Mouse (Mus musculus) stomach, embryonic 14.5 days (tissue): ENCODE data around the gene Iqcn. TPM values are rescaled to one million over a fixed set of nuclear protein-coding genes. Genes with fewer than 3 reads are reported as not detected.

Source experiments
- ATAC-seq: fragments of 200-750 bp; cut with Nextera tagmentation; 2 replicates; pipeline ENCODE4 v1.8.0; 2017; ENCODE audit warnings: low read depth, moderate TSS enrichment; ENCODE audit not compliant: insufficient number of reproducible peaks, insufficient read depth, low FRiP score
- H3K27ac ChIP-seq: fragments of 300-500 bp; sonication (generic); 2 replicates; pipeline ENCODE4 v1.5.1; 2014; ENCODE audit warnings: mild to moderate bottlenecking, low read length, moderate library complexity, mixed read lengths
- H3K27me3 ChIP-seq: fragments of 300-500 bp; sonication (generic); 2 replicates; pipeline ENCODE4 v1.6.1; 2014; ENCODE audit warnings: low read length, control low read depth, mixed read lengths; ENCODE audit not compliant: control insufficient read depth, insufficient read depth
- H3K36me3 ChIP-seq: fragments of 300-500 bp; sonication (generic); 2 replicates; pipeline ENCODE4 v1.6.1; 2014; ENCODE audit warnings: mild to moderate bottlenecking, control low read depth, low read length, moderate library complexity, mixed read lengths; ENCODE audit not compliant: control insufficient read depth, insufficient read depth
- H3K4me1 ChIP-seq: fragments of 300-500 bp; sonication (generic); 2 replicates; pipeline ENCODE4 v1.6.1; 2014; ENCODE audit warnings: low read length, control low read depth, mixed read lengths; ENCODE audit not compliant: control insufficient read depth, insufficient read depth
- H3K4me2 ChIP-seq: fragments of 300-500 bp; sonication (generic); replicated peaks from 2 replicates; pipeline ENCODE4 v1.6.1; 2014; ENCODE audit warnings: low read depth, low read length, control low read depth
- H3K4me3 ChIP-seq: fragments of 300-500 bp; sonication (generic); 2 replicates; pipeline ENCODE4 v1.5.1; 2014; ENCODE audit warnings: low read depth, low read length, control low read depth
- H3K9ac ChIP-seq: fragments of 300-500 bp; sonication (generic); replicated peaks from 2 replicates; pipeline ENCODE4 v1.6.1; 2014; ENCODE audit warnings: low read depth, mild to moderate bottlenecking, control low read depth, low read length, moderate library complexity, mixed read lengths
- H3K9me3 ChIP-seq: fragments of 300-500 bp; sonication (generic); 2 replicates; pipeline ENCODE4 v1.6.1; 2016; ENCODE audit warnings: low read depth, low read length, control low read depth; ENCODE audit not compliant: control insufficient read depth
- WGBS: fragments of 180-500 bp; shearing (Covaris S2); extraction: QIAGEN DNeasy Blood & Tissue Kit; methylation state at CpG from one replicate; pipeline ENCODE4 v1.1.7; 2014; 5-methylcytosine and 5-hydroxymethylcytosine counted together
- polyA plus RNA-seq: library from polyadenylated mRNA; unstranded; fragments of >200 nt; fragmentation: Nextera tagmentation; extraction: Ambion mirVana; gene quantifications from 2 replicates; pipeline ENCODE4 v1.2.1, GENCODE M21; 2014

Iqcn gene
- polyA plus RNA-seq, 1 experiment from 2014 or later: 0.06 TPM

GRCm38 (mm10) chr8:70741661-70742060 lies 38.4 kb downstream of the Iqcn start:
- Histone ChIP-seq H3K4me3 (no peak overlapping the region), H3K9ac (no peak overlapping the region), H3K27me3 (peaks cover 28% of the 10 kb centered on the region), H3K4me1 (peaks cover 13% of the 10 kb centered on the region), H3K9me3 (no peaks in the 10 kb centered on the region), H3K27ac (no peak overlapping the region), H3K4me2 (no peak overlapping the region), H3K36me3 (no peaks in the 10 kb centered on the region)
- ATAC-seq: no peak
- WGBS: 48% methylated on average over 5 of the region's 5 CpGs

GRCm38 (mm10) chr8:70742176-70742575 lies 38.9 kb downstream of the Iqcn start:
- 44% methylated on average over 11 of the region's 11 CpGs for WGBS

GRCm38 (mm10) chr8:70742981-70743655 lies 39.9 kb downstream of the Iqcn start:
- Histone ChIP-seq H3K27ac (no peak overlapping the region), H3K4me1 (peaks cover 13% of the 10 kb centered on the region), H3K9ac (no peak overlapping the region), H3K4me3 (peak overlapping the region; percentile 5; the same call in 1 of the 2 replicates), H3K9me3 (no peaks in the 10 kb centered on the region), H3K4me2 (peak overlapping the region; percentile 46), H3K36me3 (no peaks in the 10 kb centered on the region), H3K27me3 (peaks cover 32% of the 10 kb centered on the region)
- ATAC-seq: no peak
- WGBS: 4% methylated on average over 38 of the region's 38 CpGs

More at GRCm38 (mm10) chr8:70742176-70742575, 38.9 kb downstream of the Iqcn start:
- peaks cover 13% of the 10 kb centered on the region for H3K4me1 ChIP-seq
- H3K9ac ChIP-seq: no peak overlapping the region
- H3K9me3 ChIP-seq: no peaks in the 10 kb centered on the region
- ATAC-seq: no peak
- peaks cover 30% of the 10 kb centered on the region for H3K27me3 ChIP-seq
- no peaks in the 10 kb centered on the region for H3K36me3 ChIP-seq
- H3K4me3 ChIP-seq: no peak overlapping the region
- no peak overlapping the region for H3K4me2 ChIP-seq
- no peak overlapping the region for H3K27ac ChIP-seq

- Histone ChIP-seq H3K9me3 (no peaks in the 10 kb centered on the region), H3K36me3 (no peaks in the 10 kb centered on the region), H3K4me1 (peaks cover 13% of the 10 kb centered on the region), H3K9ac (no peak overlapping the region; the same call in 1 of the 2 replicates), H3K27me3 (peaks cover 32% of the 10 kb centered on the region), H3K4me3 (peak overlapping the region; percentile 23), H3K4me2 (peak overlapping the region; percentile 46), H3K27ac (no peak overlapping the region)
- ATAC-seq: no peak
- WGBS: 6% methylated on average over 48 of the region's 48 CpGs
These were observed 40.7 kb downstream of the Iqcn start for GRCm38 (mm10) chr8:70743656-70744590.

- H3K9ac ChIP-seq: no peak overlapping the region
- no peak overlapping the region for H3K4me3 ChIP-seq
- H3K36me3 ChIP-seq: no peaks in the 10 kb centered on the region
- no peaks in the 10 kb centered on the region for H3K9me3 ChIP-seq
- peak overlapping the region; percentile 46; the same call in 1 of the 2 replicates for H3K4me2 ChIP-seq
- no peak for ATAC-seq
- peaks cover 13% of the 10 kb centered on the region for H3K4me1 ChIP-seq
- no peak overlapping the region for H3K27ac ChIP-seq
- H3K27me3 ChIP-seq: peaks cover 32% of the 10 kb centered on the region
- 55% methylated on average over 11 of the region's 11 CpGs for WGBS
These were observed 41.5 kb downstream of the Iqcn start for GRCm38 (mm10) chr8:70744806-70745205.

GRCm38 (mm10) chr8:70745691-70746220 lies 42.5 kb downstream of the Iqcn start:
- Histone ChIP-seq H3K36me3 (no peaks in the 10 kb centered on the region), H3K27ac (no peak overlapping the region), H3K4me2 (no peak overlapping the region), H3K9ac (no peak overlapping the region), H3K27me3 (peaks cover 32% of the 10 kb centered on the region), H3K9me3 (no peaks in the 10 kb centered on the region), H3K4me1 (peaks cover 13% of the 10 kb centered on the region), H3K4me3 (no peak overlapping the region)
- WGBS: 53% methylated on average over 19 of the region's 19 CpGs
- ATAC-seq: no peak

- no peak overlapping the region for H3K4me3 ChIP-seq
- H3K27me3 ChIP-seq: peaks cover 32% of the 10 kb centered on the region
- peaks cover 13% of the 10 kb centered on the region for H3K4me1 ChIP-seq
- H3K36me3 ChIP-seq: no peaks in the 10 kb centered on the region
- ATAC-seq: no peak
- no peak overlapping the region for H3K4me2 ChIP-seq
- 56% methylated on average over 9 of the region's 9 CpGs for WGBS
- H3K9me3 ChIP-seq: no peaks in the 10 kb centered on the region
- H3K27ac ChIP-seq: no peak overlapping the region
- no peak overlapping the region for H3K9ac ChIP-seq
These were observed 43.4 kb downstream of the Iqcn start for GRCm38 (mm10) chr8:70746676-70747075.

GRCm38 (mm10) chr8:70747211-70747890 lies 44.1 kb downstream of the Iqcn start:
- ATAC-seq: no peak
- Histone ChIP-seq H3K4me3 (no peak overlapping the region), H3K4me2 (no peak overlapping the region), H3K9ac (no peak overlapping the region), H3K9me3 (no peaks in the 10 kb centered on the region), H3K27ac (no peak overlapping the region), H3K4me1 (peaks cover 13% of the 10 kb centered on the region), H3K27me3 (peaks cover 27% of the 10 kb centered on the region), H3K36me3 (no peaks in the 10 kb centered on the region)
- 84% methylated on average over 18 of the region's 18 CpGs for WGBS
